Mouse (Mus musculus): ENCODE data around the gene Npnt.

Gene Npnt

DNA sequence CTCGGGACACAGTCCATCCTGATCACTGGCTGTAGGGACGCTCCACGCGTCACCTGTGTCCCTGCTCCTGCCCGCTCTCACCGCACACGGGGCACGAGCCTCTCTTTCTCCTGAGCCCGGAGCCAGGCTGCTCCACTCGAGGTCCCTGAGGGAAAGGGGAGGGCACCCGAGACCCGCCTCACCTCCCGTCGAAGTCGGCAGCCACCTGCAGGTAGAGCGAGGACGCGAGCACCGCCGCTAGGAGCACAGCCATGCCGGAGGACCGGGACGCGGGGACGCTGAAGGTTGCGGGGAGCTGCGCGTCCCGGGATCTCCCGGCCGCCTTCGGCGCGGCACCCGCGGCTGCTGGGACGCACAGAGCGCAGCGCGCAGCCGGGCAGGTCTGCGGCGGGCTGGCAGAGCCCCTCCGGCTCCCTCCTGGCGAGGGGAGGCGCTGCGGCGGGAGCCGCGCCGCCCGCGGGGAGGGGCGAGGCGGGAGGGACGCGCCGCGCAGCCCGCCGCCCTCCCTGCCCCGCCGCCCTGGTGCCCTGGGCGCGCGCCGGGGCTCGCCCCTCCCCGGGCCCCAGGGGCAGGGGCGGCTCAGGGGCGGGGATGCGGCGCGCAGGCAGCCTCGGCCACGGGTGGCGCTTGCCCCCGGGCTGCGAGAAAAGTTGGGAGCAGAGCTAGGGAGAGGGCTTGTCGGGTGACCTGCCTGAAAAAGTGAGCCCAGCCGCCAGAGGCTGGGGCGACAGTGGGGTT, at the start of gene Npnt:
Gene Npnt, minus strand, starts transcription at position 501 of the 738 bp plus-strand sequence.
- DNase-seq = peak; percentile 29

- DNase-seq = no peak
Observed at GRCm38 (mm10) chr3:132996299-132996698, 46.2 kb upstream of the Npnt start.

GRCm38 (mm10) chr3:132995904-132996267, 45.8 kb upstream of the Npnt start:
- no peak for DNase-seq

GRCm38 (mm10) chr3:132995172-132995903, 45.2 kb upstream of the Npnt start:
- DNase-seq = no peak

- DNase-seq = no peak
Observed at GRCm38 (mm10) chr3:132986188-132986587, 36.1 kb upstream of the Npnt start.

GRCm38 (mm10) chr3:132983845-132984485, 33.9 kb upstream of the Npnt start:
- DNase-seq = no peak

GRCm38 (mm10) chr3:132981968-132982367, 31.9 kb upstream of the Npnt start:
- DNase-seq = no peak

DNA sequence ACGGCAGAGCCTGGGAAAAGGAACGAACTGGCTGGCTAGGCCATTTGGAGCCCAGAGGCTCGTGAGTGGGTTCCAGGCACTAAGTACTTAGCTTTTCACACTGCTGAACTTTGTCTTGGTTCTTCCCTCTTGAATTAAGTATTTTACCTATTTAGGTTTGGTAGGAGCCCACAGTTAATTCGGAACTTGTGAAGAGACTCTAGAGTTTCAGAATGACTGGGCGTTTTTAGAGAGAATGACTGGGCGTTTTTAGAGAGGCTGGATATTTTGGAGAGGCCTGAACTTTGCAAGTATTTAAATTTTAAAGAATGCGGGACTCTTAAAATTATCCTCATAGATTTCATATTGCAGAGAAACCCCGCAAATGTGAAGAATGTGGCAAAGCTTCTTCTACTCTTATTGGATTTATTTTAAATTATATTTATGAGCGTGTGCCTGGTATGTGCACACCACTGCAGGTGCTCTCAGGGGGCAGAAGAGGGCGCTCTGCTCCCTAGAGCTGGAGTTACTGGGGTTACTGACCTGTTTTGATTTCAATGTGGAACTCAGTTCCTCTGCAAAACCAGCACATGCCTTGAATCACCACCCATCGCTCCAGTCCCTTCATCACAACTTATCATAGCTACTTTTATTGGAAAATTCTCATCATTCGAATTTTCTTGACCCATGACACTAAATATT, 29.8 kb upstream of the Npnt start:
- no peak for DNase-seq

- DNase-seq = no peak
Observed at GRCm38 (mm10) chr3:132966255-132966654, 16.2 kb upstream of the Npnt start.

- no peak for DNase-seq
Observed at GRCm38 (mm10) chr3:132964715-132965507, 14.8 kb upstream of the Npnt start.

DNA sequence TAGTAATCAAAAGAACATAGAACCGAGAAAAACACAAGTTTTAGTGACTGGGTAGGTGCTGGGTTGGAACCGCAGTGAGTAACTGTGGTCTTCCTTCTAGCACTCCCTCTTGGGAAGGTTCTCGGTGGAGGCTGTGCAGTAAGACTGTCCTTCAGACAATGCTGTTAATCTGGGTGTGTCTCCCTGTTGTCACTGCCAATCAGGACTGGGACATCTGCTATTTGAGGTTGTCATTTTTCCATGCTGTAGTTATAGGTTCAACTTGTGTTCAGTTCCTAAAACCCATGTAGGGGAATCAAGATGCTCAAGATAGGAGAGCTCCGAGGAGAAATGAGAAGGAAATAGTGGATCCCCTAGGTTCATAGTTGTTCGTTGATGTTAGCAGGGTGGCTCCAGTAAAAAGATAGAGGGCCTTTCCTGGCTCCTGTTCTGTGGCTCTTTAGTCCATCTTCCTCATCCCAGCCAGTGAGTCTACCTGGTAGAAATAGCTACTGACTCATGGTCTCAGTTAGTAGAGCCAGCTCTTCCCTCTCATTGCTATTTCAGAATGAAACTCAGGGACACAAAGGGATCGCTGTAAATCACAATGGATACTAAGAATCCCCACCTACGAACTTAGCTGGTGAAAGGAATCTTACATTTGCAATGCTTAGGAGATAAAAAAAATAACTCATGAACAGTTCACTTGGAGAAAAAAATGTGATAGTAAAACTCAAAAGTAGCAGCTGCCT, 12.7 kb upstream of the Npnt start:
- no peak for DNase-seq

DNA sequence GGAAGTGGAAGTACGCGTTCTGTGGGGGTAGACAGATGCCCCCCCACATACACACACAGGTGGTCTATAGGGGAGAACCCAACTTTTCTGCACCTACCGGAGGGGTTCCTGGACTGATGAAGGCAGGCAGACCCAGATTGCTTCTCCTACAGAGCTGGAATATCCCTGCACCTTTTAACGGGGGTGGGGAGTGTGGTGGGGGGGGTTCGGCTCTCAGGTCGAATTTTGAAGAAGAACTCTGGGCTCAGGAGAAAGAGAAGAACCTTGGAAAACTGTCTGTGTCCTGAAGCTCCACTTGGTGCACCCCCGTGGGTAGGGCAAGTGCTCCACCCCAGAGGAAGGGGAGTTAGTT, 414 bp upstream of the Npnt start:
- no peak for DNase-seq

GRCm38 (mm10) chr3:132949380-132949790, 706 bp downstream of the Npnt start:
- peak; percentile 20 for DNase-seq

- no peak for DNase-seq
Observed at GRCm38 (mm10) chr3:132948298-132948795, 1.7 kb downstream of the Npnt start.

DNA sequence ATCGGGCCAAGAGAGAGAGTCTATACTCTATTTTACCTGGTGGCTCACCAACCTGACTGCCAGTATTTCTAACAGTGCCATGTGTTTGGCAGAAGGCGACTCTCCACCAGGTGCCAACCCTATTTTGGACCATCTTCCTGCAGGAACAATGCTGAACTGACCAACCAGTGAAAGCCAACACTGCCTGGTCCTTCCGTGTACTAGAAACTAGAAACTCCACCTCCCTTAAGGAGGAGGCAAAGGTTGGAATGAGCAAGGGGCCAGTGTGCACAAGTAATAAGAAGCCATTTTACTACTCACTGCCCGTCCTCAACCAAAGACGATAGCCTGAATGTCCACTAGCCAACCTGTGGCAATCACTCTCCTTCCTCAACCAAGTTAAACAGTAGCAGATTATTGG, 4.0 kb downstream of the Npnt start:
- no peak for DNase-seq

DNA sequence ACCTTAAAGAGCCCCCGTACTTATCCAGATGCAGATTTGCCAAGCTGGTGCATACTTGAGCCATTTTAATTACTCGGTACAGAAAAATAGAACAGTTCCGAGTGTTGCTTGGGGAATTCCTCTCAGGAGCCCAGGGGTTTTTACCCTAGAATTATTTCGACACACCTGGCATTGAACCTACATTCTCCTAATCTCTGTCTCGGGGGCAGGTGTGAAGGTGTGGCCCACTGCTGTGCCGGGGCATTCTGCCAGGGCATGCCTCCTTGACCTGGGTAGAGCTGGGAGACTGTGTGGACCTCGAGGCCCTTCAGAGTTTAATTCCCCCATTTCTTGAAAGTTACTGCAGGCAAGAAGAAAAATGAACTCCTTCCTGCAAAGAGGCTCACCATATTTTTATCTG, 4.4 kb downstream of the Npnt start:
- no peak for DNase-seq

GRCm38 (mm10) chr3:132944609-132945008, 5.5 kb downstream of the Npnt start:
- DNase-seq = no peak

DNA sequence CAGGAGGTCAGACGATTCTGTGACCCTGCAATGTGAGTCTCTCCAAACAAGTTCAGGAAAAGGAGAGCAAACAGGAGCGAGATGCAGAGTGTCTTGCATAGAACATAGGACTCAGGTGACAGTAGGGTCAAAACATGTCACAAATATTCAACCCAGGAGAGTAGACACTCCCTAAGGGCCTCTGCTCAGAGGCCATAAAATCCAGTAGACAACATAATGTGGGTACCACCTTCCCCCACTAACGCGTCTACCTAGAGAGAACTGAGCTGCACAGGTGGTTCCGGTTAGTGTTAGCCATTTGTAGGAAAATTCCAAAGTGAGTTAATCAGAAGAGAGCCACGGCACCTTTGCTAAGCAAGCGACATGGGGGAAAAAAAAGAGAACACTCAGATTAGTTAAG, 5.9 kb downstream of the Npnt start:
- no peak for DNase-seq

DNA sequence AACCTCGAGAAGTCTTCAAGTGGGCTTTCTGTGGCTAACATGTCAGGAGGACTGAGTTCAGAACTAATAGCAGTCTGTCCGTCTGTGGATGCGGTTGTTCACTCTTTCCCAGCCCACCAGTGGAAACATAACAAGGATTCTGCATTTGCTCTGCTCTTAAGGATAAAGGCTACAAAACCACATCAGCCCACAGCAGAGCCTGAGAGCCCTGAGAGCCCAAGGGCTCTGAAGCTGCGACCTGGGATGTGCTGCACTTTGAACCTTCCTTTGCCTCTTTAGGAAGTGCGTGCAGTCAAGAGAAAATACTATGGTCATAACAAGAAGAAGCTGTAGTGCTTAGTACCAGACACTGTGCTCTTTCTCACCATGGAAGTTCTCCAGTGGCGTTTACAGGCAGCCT, 7.3 kb downstream of the Npnt start:
- DNase-seq = no peak

DNA sequence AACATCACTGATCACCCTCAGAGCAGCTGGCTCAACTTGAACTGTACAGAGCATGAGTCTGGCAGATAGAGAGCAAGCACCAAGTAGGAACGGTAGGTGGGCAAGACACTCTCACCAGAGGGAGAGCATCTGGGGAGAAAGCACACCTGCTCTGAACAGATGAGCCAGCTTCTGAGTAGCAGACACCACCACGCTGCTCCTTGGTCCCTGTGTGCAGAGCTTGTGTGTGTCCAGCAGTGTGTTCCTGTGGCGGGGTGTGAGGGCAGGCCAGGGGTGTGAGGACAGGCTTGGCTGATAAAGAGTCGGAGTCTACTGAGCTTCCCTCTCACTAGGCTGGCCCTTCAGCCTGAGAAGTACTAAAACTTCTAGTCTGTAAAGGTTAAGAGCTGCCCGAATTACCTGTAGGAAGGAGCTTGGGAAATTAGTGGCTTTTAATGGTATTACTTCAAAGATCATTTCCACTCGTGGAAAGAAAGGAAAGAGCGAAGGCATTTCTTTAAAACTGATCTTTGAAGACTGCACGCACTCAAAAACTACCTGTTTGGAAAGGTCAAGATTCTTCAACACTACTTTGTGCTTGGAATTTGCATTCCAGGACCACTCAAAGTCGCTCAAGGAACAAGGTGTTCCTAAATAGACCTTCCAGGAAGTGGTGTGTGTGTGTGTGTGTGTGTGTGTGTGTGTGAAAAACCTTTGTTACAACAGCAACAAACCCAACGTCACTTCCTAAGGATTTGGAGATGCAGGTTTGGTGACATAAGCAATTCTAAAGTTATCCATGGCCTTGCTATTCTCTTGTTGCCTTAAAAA, 9.7 kb downstream of the Npnt start:
- no peak for DNase-seq

GRCm38 (mm10) chr3:132939006-132939405, 11.1 kb downstream of the Npnt start:
- DNase-seq = no peak
